Mouse (Mus musculus) cerebellum, adult (tissue): ENCODE measurements at regions not wholly inside any gene's neighbourhood (a gene's known extent, or its start where the extent isn't known, plus 50 kb on each side); places are given as distances from the start of the nearest gene placed in this dataset.

Source experiments
- ATAC-seq: cut with Nextera tagmentation; 2 replicates; pipeline ENCODE4 v1.9.2; 2017; ENCODE audit warnings: mild to moderate bottlenecking, moderate library complexity, mixed read lengths; ENCODE audit not compliant: insufficient number of reproducible peaks, low FRiP score, low TSS enrichment

DNA sequence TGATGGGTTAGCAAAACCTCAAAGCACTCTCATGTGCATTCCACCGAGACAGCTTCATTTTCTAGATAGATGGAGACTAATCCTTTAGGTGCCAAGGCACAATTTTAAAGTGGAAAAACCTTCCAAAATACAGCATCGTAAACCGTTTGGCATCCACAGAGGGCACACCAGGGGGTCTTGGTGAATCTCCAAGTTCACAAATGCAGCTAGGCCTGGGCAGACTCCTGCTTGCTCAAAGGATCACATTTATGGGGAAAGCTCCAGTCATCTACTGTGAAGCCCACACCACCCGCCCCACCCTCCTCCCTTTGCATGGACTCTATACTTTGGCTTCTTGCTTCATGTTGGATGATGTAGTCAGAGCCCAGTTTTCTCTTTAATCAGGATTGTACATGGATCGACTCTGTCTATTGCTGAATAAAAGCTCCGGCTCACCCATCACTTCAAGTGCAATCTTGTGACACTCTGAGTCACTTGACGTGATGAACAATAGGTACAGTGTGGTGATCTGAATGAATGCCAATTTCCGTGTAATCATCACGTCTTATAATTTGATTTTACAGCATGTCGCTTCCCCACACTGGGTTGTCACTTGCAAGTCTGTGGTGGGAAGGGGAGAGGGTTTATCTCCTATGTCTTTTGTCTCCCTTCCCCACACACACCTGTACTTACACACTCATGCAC is 129.2 kb upstream of the Pkdcc start:
- ATAC-seq: no peak

DNA sequence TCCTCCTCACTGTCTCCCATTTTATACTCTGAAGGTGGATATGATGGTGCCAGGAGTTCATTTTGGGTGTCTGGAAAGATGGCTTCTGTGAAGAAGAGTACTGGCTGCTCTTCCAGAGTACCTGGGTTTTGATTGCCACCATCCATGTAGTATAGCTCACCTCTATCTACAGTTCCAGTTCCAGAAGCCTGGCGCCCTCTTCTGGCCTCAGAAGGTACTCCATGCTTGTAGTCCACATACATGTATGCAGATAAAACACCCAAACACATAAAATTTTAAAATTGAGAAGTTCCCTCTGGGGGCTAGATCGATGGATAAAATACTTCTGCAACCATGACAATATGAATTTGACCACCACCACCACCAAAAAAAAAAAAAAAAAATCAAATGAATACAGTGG is 128.4 kb upstream of the Pkdcc start:
- ATAC-seq: no peak

DNA sequence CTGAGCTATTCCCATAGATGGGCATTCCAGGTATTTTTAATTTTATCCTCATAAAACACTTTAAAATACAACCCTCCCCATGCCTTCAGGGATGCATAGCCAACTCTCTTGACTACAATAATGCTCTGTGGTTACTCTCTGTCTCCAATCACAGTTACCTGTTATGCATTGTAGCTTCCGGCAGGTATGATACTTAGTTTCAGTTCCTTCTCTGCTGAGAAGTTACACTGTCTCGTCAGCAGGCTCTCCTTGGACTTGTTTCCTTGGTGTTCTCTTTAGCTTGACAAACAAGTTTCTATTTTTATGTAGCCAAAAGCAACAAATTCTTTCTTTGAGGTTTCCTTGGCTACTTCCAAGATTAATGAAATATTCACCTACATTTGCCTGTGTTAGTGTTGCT is 126.6 kb upstream of the Pkdcc start:
- no peak for ATAC-seq

DNA sequence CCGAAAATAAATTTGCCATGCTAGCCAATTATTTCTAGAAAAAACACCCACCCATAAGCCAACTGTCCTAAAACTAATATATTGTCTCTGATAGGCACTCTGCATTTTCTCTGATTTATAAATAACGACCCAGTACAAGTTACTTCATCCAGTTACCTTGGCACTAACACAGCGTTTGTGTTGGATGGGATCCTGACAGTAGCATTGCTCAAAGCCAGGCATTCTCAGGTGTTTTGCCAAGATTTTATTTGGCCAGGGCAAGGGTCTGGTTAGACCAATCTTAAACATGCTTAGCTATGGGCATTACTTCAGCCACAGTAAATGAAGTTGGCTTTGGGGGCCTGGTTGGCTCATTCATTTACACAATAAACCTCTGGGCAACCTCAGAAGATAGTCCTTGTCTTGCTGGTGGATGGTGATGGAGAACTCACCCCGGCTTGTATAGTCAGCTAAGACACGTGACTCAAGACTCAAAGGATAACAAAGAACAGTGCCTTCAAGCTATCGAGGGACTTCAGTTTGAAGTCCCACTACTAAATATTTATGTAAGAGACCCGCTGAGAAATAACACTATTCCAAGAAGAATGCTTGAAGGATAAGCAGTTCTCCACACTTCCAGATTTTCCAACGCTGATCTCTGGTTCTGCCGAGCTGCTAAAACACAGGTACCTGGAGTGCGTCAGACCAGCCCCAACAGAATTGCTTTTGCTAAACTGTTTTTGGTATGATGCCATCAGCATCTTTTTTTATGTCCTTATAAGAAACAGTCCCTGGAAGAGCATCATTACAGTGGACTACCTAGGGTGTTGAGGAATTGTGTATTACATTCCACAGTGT is 125.0 kb upstream of the Pkdcc start:
- no peak for ATAC-seq

DNA sequence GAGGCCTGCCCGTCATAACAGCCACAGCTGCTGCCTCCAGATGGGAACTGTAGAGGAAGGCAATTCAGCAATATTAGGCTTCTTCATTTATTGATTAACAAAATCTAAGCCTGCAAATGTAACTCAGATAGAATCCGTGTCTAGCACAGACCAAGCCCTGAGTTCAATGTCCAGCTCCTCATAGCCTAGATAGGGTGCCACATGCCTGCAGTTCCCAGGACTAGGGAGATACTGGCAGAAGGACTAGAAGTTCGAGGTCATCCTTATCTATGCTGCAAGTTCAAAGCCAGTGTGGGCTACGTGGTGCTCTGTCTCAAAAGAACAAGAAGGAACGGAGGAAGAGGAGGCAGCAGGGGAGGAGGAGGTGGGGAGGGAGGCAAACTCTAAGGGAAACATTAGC is 121.2 kb upstream of the Pkdcc start:
- ATAC-seq: no peak

DNA sequence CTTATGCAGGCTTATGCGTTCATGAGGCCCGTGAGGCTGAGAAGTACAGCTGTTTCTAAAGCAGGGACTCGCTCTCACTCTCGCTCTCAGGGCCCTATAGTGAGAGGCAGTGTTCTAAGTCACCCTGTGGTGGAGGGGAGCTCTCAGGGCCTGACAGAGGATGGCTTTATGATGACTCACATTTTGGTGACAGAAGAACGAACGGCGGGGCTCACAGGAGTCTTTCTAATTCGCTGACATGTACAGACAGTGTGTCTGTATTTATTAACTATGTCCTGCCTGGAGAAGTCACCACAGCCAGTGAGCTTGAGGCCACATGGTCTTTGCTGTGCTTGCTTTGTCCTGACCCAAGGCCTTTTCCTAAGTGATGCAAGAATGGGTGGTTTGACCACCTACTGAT is 118.6 kb upstream of the Pkdcc start:
- ATAC-seq: no peak

DNA sequence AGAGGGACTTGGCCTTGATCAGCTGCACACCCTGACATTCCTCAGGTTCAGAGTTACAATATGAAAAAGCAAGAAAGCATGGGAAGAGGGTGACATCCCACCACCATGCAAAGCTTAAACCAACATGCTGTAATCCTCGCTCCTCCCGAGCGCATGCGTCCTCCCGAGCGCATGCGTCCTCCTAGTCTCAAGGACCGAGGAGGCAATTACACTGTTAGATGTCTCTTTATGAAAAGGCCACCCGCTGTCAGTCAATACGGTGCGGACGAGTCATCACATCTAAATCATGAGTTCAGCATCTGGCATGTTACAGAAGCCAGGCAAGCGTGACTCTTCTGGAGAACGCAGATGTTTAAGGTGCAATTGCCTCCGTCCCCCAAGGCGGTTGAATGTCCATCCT is 117.1 kb upstream of the Pkdcc start:
- ATAC-seq: no peak

DNA sequence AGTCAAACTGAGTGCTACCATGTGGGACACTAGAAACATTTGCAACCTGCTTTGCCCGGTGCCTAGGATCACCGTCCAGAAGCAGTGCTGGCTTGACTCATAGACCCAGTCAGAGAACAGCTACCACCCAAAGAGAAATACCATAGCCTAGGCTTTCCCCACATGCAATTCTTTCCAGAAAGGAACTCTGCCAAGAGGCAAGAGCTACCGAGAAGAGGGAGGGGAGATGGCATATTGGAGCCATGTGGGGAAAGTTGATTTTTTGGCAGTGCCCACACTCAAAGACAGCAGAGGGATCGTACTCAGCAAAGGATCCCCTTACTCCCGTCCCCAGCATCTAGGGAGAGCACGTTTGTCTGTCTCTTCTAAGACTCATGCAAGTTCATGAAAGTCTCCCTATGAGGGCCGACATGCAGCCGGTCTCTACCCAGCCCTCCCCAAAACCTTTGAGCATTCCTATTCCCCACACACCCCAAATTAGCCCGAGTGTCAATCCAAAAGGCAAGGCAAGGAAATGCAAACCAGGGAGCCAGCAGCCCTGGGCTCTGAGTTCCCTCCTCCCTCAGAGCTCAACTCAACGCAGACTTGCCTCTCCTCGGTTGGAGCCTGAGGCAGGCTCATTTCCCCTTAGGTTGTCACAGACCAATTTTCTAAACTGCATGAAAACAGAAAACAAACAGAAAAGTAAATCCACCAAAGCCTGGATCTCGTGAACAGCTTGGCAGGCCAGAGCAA is 116.2 kb upstream of the Pkdcc start:
- no peak for ATAC-seq

DNA sequence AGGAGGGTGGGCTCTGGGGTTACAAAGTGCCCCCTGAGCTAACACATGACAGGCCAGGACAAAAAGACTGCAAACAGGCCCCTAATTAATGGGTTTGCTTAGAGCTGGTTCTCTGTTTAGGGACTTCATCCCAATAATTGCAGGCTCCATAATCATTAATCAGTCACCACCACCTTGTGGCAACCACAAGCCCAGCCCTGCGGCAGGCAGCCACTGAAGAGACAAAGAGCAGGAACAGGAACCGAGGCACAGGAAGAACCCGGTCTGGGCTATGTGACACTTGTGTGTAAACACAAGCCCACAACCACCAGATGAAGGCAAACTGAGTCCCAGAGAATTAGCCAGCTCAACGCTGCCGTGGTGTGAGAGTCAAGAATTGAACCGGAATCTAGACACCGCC is 114.1 kb upstream of the Pkdcc start:
- ATAC-seq: no peak

DNA sequence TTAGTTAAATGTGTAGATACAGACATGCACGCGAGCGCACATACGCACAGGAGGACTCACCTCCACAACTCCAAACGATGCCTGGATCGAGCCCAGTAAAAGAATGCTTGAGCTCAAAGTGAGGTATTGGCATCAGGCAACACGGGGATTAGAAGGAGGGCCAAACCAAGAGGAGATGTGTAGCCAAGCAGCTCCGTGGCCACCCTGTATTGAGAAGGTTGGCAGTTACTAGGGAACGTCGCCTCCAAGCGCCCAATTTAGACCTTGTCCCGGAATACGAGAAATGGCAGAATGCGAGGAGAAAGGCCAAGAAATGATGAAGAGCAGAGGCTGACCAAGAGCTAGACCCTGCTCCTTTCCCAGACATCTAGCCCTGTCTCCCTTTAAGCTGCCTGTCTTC is 113.3 kb upstream of the Pkdcc start:
- no peak for ATAC-seq

DNA sequence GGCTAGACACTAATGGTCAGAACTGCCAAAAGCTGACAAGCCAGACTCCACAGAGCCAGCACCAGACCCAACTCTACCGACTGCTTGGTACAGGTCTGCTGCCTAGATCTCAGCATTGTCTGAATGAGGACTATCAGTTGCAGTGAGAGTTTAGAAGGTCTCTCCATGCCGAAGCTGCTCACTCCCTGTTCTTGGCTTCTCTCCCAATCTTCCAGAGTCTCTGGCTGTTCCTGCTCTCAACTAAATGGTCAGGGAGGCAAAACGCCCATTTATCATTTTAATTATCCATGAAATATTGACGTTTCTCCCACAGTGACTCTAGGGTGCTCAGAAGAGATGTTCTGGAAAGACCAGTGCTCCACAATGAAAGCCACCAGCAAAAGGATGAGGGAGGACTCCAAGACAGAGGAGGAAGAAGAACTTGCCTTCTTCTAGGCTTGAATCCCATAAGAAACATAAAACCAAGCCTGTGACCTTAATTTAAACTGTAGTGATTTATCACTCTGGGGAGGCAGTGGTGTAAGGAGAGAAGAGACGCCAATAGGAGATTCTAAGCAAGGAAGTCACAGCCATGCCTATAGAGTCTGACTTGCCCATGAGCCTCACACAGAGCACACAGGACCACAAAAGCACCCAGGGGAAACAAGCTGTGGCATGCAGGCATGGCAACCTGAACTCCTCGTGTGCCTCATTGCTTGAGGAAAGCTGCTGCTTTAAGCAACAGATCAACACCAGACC is 112.2 kb upstream of the Pkdcc start:
- no peak for ATAC-seq

DNA sequence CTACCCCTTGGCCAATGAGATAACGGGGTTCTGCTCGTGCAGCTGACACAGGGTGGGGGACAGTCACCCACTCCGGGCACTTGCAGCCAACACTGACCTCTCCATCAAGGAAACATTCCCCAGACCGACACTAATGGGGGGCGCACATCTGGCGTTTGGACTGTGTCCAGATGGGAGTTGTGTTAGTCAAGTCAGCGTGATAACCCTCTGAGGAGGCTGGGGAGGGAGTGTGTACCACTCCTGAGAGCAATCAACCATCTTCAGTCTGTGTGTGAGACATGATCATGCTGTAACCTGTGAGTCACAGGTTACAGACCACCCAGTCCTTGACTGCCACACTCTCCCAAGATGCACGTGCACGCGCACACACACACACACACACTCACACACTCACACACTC is 106.9 kb upstream of the Pkdcc start:
- no peak for ATAC-seq

DNA sequence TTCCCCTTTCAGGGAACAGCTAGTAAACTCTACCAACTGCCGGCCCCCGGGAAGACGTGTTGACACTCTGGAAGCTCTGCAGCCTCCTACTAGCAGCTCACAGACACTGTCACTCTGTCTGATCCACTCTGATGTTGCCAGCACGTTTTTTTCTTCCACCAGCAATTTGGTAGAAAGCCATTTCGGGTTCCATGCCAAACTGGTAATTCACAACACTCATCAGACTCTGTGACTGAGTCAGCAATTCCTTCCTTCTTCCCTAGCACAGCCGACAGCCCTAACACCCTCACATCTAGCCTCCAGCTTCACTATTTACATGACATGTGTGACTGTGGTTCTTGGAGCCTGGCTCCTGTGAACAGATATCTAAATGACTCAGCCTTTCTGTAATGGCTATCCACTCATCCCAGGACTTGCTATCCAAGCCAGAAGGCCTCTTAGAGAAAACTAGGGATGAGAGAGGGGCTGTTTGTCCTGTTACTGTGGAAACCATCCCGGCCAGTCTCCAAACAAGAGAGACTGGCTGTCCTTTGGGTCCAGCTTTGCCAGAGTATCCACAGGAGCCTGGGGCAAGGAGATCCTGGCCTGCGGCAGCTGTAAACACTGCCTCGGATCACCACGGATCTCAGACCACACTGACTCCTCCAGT is 105.2 kb upstream of the Pkdcc start:
- peak; percentile 60 for ATAC-seq

DNA sequence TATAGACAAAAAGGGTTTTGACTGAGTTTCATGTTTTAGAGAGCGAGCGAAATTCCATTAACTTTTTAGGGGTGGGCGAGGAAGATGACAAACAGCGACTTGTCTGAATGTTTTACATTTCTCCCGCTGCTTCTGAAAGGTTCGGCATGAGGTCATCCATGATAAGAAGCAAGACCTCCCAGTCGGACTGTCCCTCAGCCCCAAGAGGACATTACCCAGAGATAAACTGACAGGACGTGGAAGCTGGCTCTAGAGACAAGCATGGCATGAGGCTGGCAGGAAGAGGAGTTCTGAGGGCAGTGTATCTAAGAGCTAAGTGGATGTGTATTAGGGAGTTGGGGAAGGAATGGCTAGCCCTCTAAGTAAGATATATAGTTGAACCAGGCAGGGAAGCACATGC is 104.5 kb upstream of the Pkdcc start:
- ATAC-seq: no peak

DNA sequence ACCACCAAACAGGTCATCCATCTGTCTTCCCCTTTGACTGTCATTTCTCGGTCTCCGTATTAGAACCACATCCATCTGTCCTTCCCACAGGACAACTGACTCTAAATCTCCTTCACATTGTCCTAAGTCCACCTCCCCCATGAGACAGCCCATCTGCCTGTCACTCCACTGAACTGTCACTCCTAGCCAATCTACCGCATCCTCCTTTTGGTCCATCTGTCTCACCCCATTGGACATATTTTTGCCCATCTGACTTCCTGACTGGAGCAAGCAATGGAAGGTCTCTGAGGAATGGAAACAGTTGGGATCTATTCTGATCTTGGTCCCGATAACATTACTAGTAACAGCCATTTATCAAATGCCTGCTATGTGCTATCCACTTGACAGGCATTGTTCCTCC is 99.9 kb upstream of the Pkdcc start:
- no peak for ATAC-seq

DNA sequence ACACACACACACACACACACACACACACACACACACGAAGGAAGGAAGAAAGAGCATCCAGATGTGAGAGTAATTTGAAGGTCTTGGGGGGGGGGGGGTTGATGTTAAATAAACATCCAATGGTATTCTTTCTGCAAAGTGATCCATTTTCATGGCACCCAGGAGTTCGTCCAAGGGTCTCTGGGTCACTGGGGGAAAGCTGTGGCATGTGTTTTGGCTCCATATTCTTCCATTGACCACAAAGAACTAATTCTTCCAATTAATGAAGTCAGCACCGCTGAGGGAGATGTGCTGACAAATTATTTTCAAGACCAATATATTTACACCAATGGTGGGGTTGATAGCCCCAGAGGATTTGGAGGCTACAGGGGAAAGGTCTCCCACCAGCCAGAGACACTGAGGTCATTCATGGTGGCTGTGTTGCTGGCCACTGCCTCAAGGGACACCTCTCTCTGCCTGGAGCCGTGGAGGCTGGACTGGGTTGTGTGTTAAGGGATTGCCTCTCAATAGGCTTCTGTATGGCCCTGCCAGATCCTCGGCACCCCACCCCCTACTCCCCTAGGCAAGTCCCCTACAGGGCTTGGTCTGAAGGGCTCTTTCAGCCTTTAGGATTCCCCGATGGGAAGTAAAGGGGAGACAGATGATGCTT is 99.1 kb upstream of the Pkdcc start:
- ATAC-seq: no peak

DNA sequence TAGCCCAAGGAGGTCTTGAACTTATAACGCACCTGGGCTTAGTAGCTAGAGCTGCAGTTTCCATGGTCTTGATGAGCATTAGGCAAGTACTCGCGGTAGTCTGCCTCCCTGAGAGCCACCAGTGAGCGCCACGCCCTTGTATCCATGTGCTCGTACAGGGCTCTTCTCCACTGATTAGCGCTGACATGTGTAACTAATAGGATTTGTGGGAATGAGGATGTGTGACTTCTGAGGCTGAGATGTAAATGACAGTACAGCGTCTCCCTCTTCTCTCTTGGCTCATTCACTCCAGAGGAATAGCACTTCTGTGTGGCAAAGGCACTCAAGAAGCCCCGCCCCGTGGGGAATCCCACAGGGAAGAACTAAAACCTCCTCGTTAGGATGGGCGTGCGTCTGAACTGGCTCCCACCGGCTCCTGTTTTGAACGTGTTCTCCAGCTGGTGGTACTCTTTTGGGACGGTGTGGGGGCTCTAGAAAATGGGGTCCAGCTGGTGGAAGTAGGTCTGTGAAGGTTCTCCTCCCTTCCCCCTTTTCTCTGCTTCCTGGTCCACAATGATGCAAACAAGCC is 94.3 kb upstream of the Pkdcc start:
- no peak for ATAC-seq

DNA sequence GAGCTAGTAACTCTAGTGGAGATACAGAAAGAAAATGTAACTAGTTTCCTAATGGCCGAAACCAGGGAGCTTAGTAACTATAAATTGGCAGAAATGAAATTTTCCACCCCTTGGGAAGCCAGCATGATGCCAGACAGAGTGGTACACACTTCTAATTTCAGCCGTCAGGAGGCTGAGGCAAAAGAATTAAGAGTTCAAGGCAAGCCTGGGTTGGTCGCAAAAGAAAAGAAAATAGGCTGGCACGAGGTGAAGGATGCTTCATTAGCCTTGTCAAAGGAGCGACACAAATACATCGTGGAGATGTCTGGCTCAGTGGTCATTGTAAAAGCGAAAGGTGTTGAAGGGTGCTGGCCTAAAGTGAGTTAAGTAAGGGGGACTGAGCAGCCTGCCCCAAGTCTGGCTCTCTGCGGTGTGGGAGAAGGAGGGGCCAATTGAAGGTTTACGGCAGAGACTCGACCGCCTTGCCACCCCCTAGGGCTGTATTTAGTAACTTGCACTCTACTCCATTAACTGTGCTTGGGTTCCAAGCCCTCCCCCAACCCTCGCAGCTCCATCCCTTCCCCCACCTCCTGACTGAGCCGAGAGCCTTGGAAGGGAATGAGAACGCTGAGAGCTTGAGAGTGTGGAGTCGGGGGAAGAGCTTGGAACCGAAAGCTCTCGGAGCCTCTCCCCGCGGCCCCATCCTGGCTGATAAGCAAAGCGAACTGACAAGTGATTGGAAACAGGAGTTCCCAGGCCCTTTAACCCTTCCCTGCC is 92.4 kb upstream of the Pkdcc start:
- no peak for ATAC-seq

DNA sequence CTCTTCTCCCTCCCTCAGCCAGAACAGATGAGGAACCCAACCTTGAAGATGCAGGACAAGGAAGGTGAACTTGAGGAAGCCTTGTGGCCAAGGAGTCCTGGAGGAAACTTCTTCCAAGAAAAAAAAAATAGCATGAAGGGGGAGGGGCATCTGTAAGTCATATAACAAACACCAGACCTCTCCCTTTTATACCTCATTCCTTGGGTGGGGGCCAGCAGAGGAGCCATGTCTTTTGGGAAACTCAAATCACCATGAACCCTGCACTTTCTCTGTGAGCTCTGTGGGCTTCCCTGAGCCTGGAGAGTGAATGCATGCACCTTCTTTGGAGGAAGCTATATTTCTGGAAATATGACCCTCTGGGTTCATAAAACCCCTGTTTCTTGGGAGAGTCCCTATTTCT is 90.0 kb upstream of the Pkdcc start:
- ATAC-seq: no peak
